Mouse (Mus musculus): ENCODE measurements around the gene Gss. TPM values are rescaled to one million over a fixed set of nuclear protein-coding genes. Genes with fewer than 3 reads are reported as not detected.

The Gss gene
- polyA plus RNA-seq, 1 experiment from 2014 or later, result 18.3 TPM

DNA sequence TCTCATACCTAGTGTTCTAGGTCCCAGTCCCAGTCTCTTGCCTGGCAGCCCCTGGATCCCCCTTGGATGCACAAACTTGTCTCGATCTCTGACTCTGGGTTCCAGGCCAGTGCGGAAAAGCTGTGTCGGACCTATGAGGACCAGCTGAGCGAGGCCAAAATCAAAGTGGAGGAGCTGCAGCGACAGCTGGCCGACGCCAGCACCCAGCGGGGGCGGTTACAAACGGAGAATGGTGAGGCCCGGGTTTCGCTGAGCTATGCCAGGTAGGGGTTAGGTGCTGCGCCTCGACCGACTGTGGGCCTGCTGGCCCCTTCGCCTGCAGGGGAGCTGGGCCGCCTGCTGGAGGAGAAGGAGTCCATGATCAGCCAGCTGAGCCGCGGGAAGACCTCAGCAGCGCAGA, 37.5 kb upstream of the Gss start:
- Histone ChIP-seq H3K4me2 (replicated peaks) (no peak overlapping the region), H3K9me3 (replicated peaks) (no peaks in the 10 kb centered on the region), H3K4me3 (no peak overlapping the region), H3K36me3 (peaks cover 40% of the 10 kb centered on the region), H3K9ac (no peak overlapping the region), H3K27ac (no peak overlapping the region), H3K27me3 (peaks cover 87% of the 10 kb centered on the region), H3K4me1 (peaks cover 32% of the 10 kb centered on the region)
- 17% methylated on average over 20 of the region's 20 CpGs for WGBS
- ATAC-seq (ENCODE audit: low FRiP score), result no peak

DNA sequence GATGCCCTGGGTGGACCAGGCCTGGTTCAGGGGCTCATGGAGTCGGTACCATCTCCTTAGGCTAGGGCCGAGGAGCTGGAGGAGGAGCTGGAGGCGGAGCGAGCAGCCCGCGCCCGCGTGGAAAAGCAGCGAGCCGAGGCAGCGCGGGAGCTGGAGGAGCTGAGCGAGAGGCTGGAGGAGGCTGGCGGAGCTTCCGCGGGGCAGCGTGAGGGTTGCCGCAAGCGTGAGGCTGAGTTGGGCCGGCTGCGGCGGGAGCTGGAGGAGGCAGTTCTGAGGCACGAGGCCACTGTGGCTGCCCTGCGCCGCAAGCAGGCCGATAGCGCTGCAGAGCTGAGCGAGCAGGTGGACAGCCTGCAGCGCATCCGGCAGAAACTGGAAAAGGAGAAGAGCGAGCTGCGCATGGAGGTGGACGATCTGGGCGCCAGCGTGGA, 36.6 kb upstream of the Gss start:
- H3K27ac ChIP-seq, result no peak overlapping the region
- 3% methylated on average over 34 of the region's 35 CpGs for WGBS
- peak overlapping the region; percentile 62 for H3K9ac ChIP-seq
- peaks cover 32% of the 10 kb centered on the region for H3K4me1 ChIP-seq
- H3K4me3 ChIP-seq, result peak overlapping the region; percentile 28
- peak; percentile 12; the same call in 1 of the 2 replicates for ATAC-seq (ENCODE audit: low FRiP score)
- H3K4me2 ChIP-seq (replicated peaks), result peak overlapping the region; percentile 62
- no peaks in the 10 kb centered on the region for H3K9me3 ChIP-seq (replicated peaks)
- peaks cover 87% of the 10 kb centered on the region for H3K27me3 ChIP-seq
- H3K36me3 ChIP-seq, result peaks cover 31% of the 10 kb centered on the region

DNA sequence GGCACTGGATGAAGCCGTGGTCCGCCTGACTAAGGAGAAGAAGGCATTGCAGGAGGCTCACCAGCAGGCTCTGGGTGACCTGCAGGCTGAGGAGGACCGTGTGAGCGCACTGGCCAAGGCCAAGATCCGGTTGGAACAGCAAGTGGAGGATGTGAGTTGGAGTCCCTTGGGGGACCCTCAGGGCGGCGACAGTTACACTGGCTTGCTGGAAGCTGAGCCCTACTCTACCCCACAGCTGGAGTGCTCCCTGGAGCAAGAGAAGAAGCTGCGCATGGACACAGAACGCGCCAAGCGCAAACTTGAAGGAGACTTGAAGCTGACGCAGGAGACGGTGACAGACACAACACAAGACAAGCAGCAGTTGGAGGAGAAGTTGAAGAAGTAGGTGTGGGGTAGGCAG, 35.9 kb upstream of the Gss start:
- H3K36me3 ChIP-seq, result peaks cover 23% of the 10 kb centered on the region
- ATAC-seq (ENCODE audit: low FRiP score), result no peak
- H3K9ac ChIP-seq, result no peak overlapping the region
- H3K27ac ChIP-seq, result no peak overlapping the region
- peaks cover 32% of the 10 kb centered on the region for H3K4me1 ChIP-seq
- peaks cover 82% of the 10 kb centered on the region for H3K27me3 ChIP-seq
- H3K4me2 ChIP-seq (replicated peaks), result no peak overlapping the region
- 73% methylated on average over 13 of the region's 13 CpGs for WGBS
- H3K9me3 ChIP-seq (replicated peaks), result no peaks in the 10 kb centered on the region
- H3K4me3 ChIP-seq, result no peak overlapping the region

DNA sequence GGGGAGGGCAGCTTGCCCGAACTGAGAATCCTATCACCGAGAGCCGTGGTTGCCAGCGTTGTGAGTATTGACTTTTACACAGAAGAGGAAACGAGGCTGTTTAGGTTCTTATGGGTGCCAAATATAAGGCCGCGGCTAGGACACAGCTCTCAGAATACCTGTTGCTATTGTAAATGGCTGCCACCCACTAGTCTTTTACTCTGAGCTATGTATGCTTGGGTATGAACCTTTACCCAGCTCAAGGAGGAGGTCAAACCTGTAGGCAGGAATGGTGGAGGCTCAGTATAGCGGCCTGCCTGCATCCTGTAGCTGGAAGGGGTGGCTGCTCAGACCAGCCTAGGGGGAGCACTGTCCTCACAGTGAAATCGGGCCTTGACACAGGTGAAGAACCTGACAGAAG, 35.5 kb upstream of the Gss start:
- Histone ChIP-seq H3K4me1 (peaks cover 32% of the 10 kb centered on the region), H3K36me3 (peaks cover 19% of the 10 kb centered on the region), H3K27me3 (peaks cover 78% of the 10 kb centered on the region), H3K27ac (no peak overlapping the region), H3K4me3 (no peak overlapping the region), H3K9me3 (replicated peaks) (no peaks in the 10 kb centered on the region), H3K4me2 (replicated peaks) (no peak overlapping the region), H3K9ac (no peak overlapping the region)
- ATAC-seq (ENCODE audit: low FRiP score), result no peak
- 79% methylated on average over 9 of the region's 9 CpGs for WGBS

DNA sequence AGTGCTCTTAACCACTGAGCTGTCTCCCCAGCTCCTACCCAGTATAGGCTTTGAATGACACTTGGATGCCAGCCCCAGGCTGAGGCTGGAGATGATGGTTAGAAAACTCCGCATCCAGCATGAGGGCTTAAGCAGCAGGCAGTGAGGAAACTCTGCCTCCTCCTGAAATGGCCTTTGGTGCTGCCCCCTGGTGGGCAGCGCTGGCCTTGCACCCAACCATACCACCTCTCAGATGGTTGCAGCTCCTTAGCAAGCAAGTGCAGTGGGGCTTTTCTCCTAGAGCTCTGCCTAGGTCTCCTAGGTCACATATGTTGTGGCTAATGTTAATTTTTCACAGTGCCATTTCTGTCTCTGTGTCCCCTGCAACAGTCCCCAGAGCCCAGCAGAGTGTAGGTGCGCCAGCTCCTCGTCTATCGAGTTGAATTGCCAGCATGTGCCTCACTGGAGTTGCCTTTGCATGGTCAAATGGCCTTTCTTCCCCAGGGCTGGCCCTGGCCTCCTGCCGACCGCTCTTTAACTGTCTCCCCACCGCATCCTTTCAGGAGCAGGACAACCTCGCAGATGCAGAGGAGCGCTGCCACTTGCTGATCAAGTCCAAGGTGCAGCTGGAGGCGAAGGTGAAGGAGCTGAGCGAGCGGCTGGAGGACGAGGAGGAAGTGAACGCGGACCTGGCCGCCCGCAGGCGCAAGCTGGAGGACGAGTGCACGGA, 34.6 kb upstream of the Gss start:
- Histone ChIP-seq H3K9ac (no peak overlapping the region), H3K4me2 (replicated peaks) (no peak overlapping the region), H3K4me3 (no peak overlapping the region), H3K27me3 (peaks cover 75% of the 10 kb centered on the region), H3K27ac (no peak overlapping the region), H3K9me3 (replicated peaks) (no peaks in the 10 kb centered on the region), H3K4me1 (peaks cover 32% of the 10 kb centered on the region), H3K36me3 (peaks cover 11% of the 10 kb centered on the region; the same call in 1 of the 2 replicates)
- no peak for ATAC-seq (ENCODE audit: low FRiP score)
- WGBS, result 43% methylated on average over 21 of the region's 21 CpGs

DNA sequence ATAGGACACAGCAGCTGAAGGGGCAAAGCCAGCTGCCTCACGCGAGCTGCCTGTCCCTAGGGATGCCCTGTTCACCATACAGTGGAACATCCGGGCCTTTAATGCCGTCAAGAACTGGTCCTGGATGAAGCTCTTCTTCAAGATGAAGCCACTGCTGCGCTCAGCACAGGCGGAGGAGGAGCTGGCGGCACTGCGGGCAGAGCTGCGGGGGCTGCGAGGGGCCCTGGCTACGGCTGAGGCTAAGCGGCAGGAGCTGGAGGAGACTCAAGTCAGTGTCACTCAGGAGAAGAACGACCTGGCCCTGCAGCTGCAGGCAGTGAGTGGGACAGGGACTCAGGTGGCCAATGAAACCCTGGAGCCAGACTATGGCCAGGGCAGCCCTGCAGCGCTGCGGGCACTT, 33.7 kb upstream of the Gss start:
- Histone ChIP-seq H3K36me3 (0 out of 2 replicates have a peak, but pooled peaks cover 3% of the 10 kb centered on the region), H3K4me3 (no peak overlapping the region), H3K9ac (0 out of 2 replicates have a peak overlapping the region, but pooled peaks have one; percentile 1), H3K27me3 (peaks cover 69% of the 10 kb centered on the region), H3K27ac (no peak overlapping the region), H3K4me1 (peaks cover 29% of the 10 kb centered on the region), H3K9me3 (replicated peaks) (no peaks in the 10 kb centered on the region), H3K4me2 (replicated peaks) (no peak overlapping the region)
- 0 out of 2 replicates have a peak, but pooled peaks have one; percentile 3 for ATAC-seq (ENCODE audit: low FRiP score)
- WGBS, result 47% methylated on average over 15 of the region's 15 CpGs

DNA sequence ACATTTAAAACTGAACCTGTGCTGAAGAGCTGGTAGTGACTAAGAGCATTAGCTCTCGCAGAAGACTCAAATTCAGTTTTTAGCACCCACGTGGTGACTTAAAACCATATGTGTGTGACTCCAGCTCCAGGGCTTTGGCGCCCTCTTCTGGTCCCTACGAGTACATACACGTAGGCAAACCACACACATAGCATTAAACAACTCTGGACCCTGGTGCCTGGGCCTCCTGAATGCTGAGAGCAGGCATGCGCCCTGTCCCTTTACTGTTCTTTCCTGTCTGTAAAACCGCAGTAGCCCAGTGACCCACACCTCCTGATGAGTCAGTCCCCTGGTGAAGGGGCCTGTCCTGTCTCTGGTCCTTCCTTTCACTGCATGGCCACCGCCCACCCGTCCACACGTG, 32.1 kb upstream of the Gss start:
- ATAC-seq (ENCODE audit: low FRiP score), result no peak
- WGBS, result 38% methylated on average over 10 of the region's 10 CpGs
- H3K4me2 ChIP-seq (replicated peaks), result no peak overlapping the region
- H3K36me3 ChIP-seq, result no peaks in the 10 kb centered on the region
- no peak overlapping the region for H3K4me3 ChIP-seq
- H3K9ac ChIP-seq, result no peak overlapping the region
- peaks cover 59% of the 10 kb centered on the region for H3K27me3 ChIP-seq
- H3K9me3 ChIP-seq (replicated peaks), result no peaks in the 10 kb centered on the region
- peaks cover 14% of the 10 kb centered on the region for H3K4me1 ChIP-seq
- H3K27ac ChIP-seq, result no peak overlapping the region

DNA sequence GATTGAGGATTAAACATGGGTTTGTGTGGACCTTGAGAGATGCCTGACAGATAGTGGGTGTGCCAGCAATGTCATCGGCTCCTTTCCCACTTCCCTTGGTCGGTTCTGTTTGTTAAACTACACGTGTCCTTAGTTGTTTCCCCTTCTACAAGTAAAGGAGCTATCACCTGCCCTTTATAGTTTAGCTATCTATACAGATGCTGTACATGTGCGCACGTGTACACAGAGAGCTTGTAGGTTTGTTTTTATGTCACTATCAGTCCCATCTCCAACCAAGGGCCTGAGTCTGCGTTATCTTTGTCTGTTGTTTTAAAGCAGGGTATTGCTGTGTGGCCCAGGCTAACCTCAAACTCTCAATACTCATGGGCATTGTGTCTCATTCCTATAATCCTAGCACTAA, 31.4 kb upstream of the Gss start:
- Histone ChIP-seq H3K4me3 (no peak overlapping the region), H3K27ac (no peak overlapping the region), H3K4me1 (peaks cover 6% of the 10 kb centered on the region; the same call in 1 of the 2 replicates), H3K36me3 (no peaks in the 10 kb centered on the region), H3K9me3 (replicated peaks) (no peaks in the 10 kb centered on the region), H3K9ac (no peak overlapping the region), H3K4me2 (replicated peaks) (no peak overlapping the region), H3K27me3 (peaks cover 52% of the 10 kb centered on the region)
- no peak for ATAC-seq (ENCODE audit: low FRiP score)
- 87% methylated on average over 6 of the region's 6 CpGs for WGBS

DNA sequence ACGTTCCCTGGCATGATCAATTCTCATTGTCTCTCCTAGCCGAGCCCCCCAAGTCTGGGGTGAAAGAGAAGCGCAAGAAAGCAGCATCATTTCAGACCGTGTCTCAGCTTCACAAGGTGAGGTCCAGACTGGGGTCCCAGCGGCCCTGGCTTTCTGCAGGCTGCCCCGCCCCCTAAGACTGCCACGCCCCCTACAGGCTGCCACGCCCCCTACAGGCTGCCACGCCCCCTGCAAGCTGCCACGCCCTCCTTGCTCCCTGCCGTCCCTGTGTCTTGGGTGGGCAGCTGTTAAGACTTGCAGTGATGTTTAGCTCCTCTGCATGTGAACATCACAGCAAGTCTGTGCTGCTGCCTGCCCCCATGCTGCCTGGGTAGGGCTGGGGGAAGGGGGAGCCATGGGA, 30.0 kb upstream of the Gss start:
- no peak overlapping the region for H3K4me3 ChIP-seq
- peaks cover 38% of the 10 kb centered on the region for H3K27me3 ChIP-seq
- WGBS, result 26% methylated on average over 11 of the region's 11 CpGs
- H3K9ac ChIP-seq, result no peak overlapping the region
- H3K36me3 ChIP-seq, result no peaks in the 10 kb centered on the region
- no peaks in the 10 kb centered on the region for H3K9me3 ChIP-seq (replicated peaks)
- H3K4me1 ChIP-seq, result peaks cover 6% of the 10 kb centered on the region; the same call in 1 of the 2 replicates
- ATAC-seq (ENCODE audit: low FRiP score), result no peak
- H3K4me2 ChIP-seq (replicated peaks), result no peak overlapping the region
- no peak overlapping the region for H3K27ac ChIP-seq

DNA sequence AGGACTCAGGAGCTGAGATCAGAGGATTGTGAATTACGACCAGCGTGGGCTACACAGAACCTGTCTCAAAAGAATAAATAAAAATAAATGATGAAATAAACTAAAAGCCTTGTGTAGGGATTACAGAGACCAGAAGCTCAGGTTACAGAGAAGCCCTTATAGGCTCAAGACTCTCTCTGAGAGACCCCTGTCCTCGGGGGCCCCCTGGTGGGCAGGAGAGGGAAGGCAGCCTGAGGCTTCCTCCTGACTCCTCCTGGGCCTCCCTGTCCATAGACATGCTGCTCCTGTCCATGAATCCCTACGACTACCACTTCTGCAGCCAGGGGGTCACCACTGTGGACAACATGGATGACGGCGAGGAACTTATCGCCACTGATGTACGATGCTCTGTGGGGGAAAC, 27.2 kb upstream of the Gss start:
- H3K4me3 ChIP-seq, result no peak overlapping the region
- no peak overlapping the region for H3K27ac ChIP-seq
- WGBS, result 15% methylated on average over 8 of the region's 8 CpGs
- H3K9me3 ChIP-seq (replicated peaks), result no peaks in the 10 kb centered on the region
- no peaks in the 10 kb centered on the region for H3K36me3 ChIP-seq
- no peak overlapping the region for H3K9ac ChIP-seq
- H3K27me3 ChIP-seq, result peaks cover 25% of the 10 kb centered on the region; the same call in 1 of the 2 replicates
- ATAC-seq (ENCODE audit: low FRiP score), result peak; percentile 80
- no peak overlapping the region for H3K4me2 ChIP-seq (replicated peaks)
- no peaks in the 10 kb centered on the region for H3K4me1 ChIP-seq

DNA sequence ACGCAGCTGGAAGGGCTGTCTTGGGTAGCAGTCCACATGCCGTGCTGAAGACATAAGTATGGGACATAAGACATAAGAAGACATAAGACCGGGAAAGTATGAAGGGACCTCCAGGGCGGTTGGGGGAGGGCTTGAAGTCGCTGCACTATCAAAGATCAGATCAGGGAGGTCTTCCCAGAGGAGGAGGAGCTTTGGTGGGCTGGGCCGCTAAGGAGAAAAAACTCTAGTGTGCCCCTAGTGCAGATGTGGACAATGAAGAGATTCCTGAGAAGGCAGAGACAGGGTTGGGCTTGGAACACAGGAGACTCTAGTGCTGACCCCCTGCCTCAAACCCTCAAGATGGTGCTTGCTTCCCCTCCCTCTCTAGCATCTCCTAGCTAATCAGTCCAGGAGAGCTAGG, 24.4 kb upstream of the Gss start:
- peaks cover 7% of the 10 kb centered on the region for H3K4me1 ChIP-seq
- no peak overlapping the region for H3K9ac ChIP-seq
- no peak overlapping the region for H3K4me3 ChIP-seq
- no peaks in the 10 kb centered on the region for H3K9me3 ChIP-seq (replicated peaks)
- 55% methylated on average over 6 of the region's 6 CpGs for WGBS
- ATAC-seq (ENCODE audit: low FRiP score), result no peak
- H3K4me2 ChIP-seq (replicated peaks), result no peak overlapping the region
- peaks cover 15% of the 10 kb centered on the region; the same call in 1 of the 2 replicates for H3K27me3 ChIP-seq
- no peaks in the 10 kb centered on the region for H3K36me3 ChIP-seq
- no peak overlapping the region for H3K27ac ChIP-seq

DNA sequence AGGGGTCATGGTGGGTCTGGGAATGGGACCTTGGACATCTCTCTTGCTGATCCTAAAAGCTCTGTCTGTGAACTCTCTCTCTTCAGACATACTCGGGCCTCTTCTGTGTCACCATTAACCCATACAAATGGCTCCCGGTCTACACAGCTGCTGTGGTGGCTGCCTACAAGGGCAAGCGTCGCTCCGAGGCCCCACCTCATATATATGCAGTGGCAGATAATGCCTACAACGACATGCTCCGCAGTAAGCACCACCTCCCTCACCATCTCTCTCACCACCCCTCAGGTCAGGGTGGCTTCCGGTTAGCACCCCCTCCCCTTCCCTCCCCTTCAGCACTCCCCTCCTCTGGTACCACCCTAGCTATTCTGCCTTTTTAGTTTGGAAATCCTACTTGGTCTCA, 21.3 kb upstream of the Gss start:
- no peak for ATAC-seq (ENCODE audit: low FRiP score)
- Histone ChIP-seq H3K4me2 (replicated peaks) (peak overlapping the region; percentile 53), H3K27me3 (peaks cover 14% of the 10 kb centered on the region; the same call in 1 of the 2 replicates), H3K36me3 (no peaks in the 10 kb centered on the region), H3K9me3 (replicated peaks) (no peaks in the 10 kb centered on the region), H3K4me1 (peaks cover 7% of the 10 kb centered on the region), H3K9ac (no peak overlapping the region), H3K27ac (no peak overlapping the region), H3K4me3 (no peak overlapping the region)
- 76% methylated on average over 8 of the region's 8 CpGs for WGBS

DNA sequence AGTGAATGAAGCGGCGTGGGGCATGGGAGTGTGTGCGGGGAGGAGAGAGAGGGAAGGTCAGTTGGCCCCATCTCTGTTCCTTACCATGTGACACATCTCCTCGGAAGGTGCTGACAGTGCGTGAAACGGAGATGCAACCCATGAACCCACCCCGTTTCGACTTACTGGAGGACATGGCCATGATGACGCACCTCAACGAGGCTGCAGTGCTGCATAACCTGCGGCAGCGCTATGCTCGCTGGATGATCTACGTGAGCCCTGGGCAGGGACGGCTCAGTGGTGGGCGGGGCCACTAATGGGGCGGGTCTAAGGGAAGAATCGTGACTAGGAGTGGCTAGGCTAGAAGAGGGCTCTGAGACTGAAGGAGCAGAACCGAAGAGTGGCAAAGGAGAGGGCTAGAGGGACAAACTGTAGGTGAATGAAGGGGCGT, 20.7 kb upstream of the Gss start:
- Histone ChIP-seq H3K36me3 (no peaks in the 10 kb centered on the region), H3K4me2 (replicated peaks) (peak overlapping the region; percentile 53), H3K4me1 (peaks cover 7% of the 10 kb centered on the region), H3K9me3 (replicated peaks) (no peaks in the 10 kb centered on the region), H3K9ac (no peak overlapping the region), H3K4me3 (peak overlapping the region; percentile 16), H3K27ac (no peak overlapping the region), H3K27me3 (peaks cover 14% of the 10 kb centered on the region; the same call in 1 of the 2 replicates)
- 8% methylated on average over 20 of the region's 20 CpGs for WGBS
- ATAC-seq (ENCODE audit: low FRiP score), result peak; percentile 78

All from hindbrain, embryonic 12.5 days (tissue).